Mouse (Mus musculus) WW6 (cell line): ENCODE measurements around the gene Krt24.
A peak's percentile ranks its signal among the peaks of the same experiment; 100 is the strongest.

Experiments used
- DNase-seq: peaks from one replicate; pipeline ENCODE4 v3.0.0-alpha.2; 2013; ENCODE audit warnings: low read depth, low spot score

Krt24 gene

GRCm38 (mm10) chr11:99284833-99285312, at the start of gene Krt24:
Gene Krt24, minus strand, starts transcription at chr11:99285262.
- DNase-seq = no peak

GRCm38 (mm10) chr11:99333426-99333825, 48.4 kb upstream of the Krt24 start:
- no peak for DNase-seq

- DNase-seq = no peak
Observed at GRCm38 (mm10) chr11:99329655-99330054, 44.6 kb upstream of the Krt24 start.

GRCm38 (mm10) chr11:99322851-99323250, 37.8 kb upstream of the Krt24 start, which contains the start of gene Krt25:
Gene Krt25, minus strand, starts transcription at chr11:99322951.
- no peak for DNase-seq

GRCm38 (mm10) chr11:99321094-99321493, 36.0 kb upstream of the Krt24 start:
- no peak for DNase-seq

GRCm38 (mm10) chr11:99319127-99319526, 34.1 kb upstream of the Krt24 start:
- DNase-seq = no peak

- no peak for DNase-seq
Observed at GRCm38 (mm10) chr11:99316543-99316942, 31.5 kb upstream of the Krt24 start.

GRCm38 (mm10) chr11:99314594-99314993, 29.5 kb upstream of the Krt24 start:
- no peak for DNase-seq

- DNase-seq = no peak
Observed at GRCm38 (mm10) chr11:99310882-99311281, 25.8 kb upstream of the Krt24 start.

- peak; percentile 58 for DNase-seq
Observed at GRCm38 (mm10) chr11:99307579-99307978, 22.5 kb upstream of the Krt24 start.

GRCm38 (mm10) chr11:99295039-99295438, 10.0 kb upstream of the Krt24 start:
- no peak for DNase-seq

- DNase-seq = peak; percentile 22
Observed at GRCm38 (mm10) chr11:99292846-99293245, 7.8 kb upstream of the Krt24 start.

- no peak for DNase-seq
Observed at GRCm38 (mm10) chr11:99284011-99284410, 1.1 kb downstream of the Krt24 start.

GRCm38 (mm10) chr11:99283334-99283733, 1.7 kb downstream of the Krt24 start:
- DNase-seq = no peak

GRCm38 (mm10) chr11:99281116-99281515, 3.9 kb downstream of the Krt24 start:
- DNase-seq = no peak

GRCm38 (mm10) chr11:99279986-99280385, 5.1 kb downstream of the Krt24 start:
- DNase-seq = no peak

GRCm38 (mm10) chr11:99276786-99277185, 8.3 kb downstream of the Krt24 start:
- no peak for DNase-seq

GRCm38 (mm10) chr11:99275624-99276023, 9.4 kb downstream of the Krt24 start:
- DNase-seq = no peak

- DNase-seq = no peak
Observed at GRCm38 (mm10) chr11:99272721-99273120, 12.3 kb downstream of the Krt24 start.

GRCm38 (mm10) chr11:99269192-99269591, 15.9 kb downstream of the Krt24 start:
- DNase-seq = no peak

GRCm38 (mm10) chr11:99265796-99266195, 19.3 kb downstream of the Krt24 start:
- no peak for DNase-seq

- no peak for DNase-seq
Observed at GRCm38 (mm10) chr11:99265220-99265619, 19.8 kb downstream of the Krt24 start.

- no peak for DNase-seq
Observed at GRCm38 (mm10) chr11:99256213-99256612, 28.8 kb downstream of the Krt24 start.

- DNase-seq = no peak
Observed at GRCm38 (mm10) chr11:99255316-99255715, 29.7 kb downstream of the Krt24 start.
